13 mouse cellular contexts compared by ENCODE assay signal in the genomic region with DNA sequence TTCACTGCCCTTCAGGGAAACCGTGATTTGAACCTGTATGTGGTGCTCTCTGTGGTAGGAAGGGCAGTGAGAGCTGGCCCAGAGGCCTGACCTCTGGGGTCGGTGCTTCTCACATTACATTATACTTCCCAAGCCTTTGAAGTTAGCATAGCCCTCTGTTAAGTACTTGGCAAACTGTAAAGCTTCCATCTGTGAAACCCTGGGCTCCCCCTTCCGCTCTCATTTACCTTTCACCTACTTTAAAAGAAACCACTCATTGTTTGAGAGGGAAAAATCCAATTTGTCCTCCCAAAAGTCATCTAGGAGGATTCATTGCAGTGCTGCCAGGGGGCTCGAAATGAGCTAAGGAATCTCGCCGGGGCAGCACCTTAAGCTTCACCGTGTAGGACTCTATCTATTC. TPM values are rescaled to one million over a fixed set of nuclear protein-coding genes. Genes with fewer than 3 reads are reported as not detected.
DNase-seq lines count a peak whose midpoint lies in the region; ATAC-seq and TF ChIP-seq lines count a peak whose summit lies in the region.
"Had no signal": no experiment of that assay in that cellular context is flagged by ENCODE, and none has a peak within 500 bp of the region (broad histone marks: within the 10 kb centered on the region; RNA-seq: fewer than 3 reads in every experiment).

No protein-coding gene starts in this region.

- no peaks in the 10 kb centered on the region for H3K36me3 ChIP-seq in embryonic facial prominence, embryonic 10.5 days (replicated peaks)
- no peaks in the 10 kb centered on the region for H3K36me3 ChIP-seq in lung, embryonic 16.5 days (ENCODE audit: control insufficient read depth, insufficient read depth, low read length)
- H3K36me3 ChIP-seq: embryonic facial prominence, embryonic 15.5 days; hindbrain, embryonic 15.5 days; liver, embryonic 15.5 days had no signal

- no peak overlapping the region for H3K9ac ChIP-seq in lung, embryonic 16.5 days (ENCODE audit: low read length)
- H3K9ac ChIP-seq: embryonic facial prominence, embryonic 15.5 days; hindbrain, embryonic 15.5 days; liver, embryonic 15.5 days had no signal

- H3K4me1 ChIP-seq in embryonic facial prominence, embryonic 10.5 days = peaks cover 25% of the 10 kb centered on the region
- H3K4me1 ChIP-seq in lung, embryonic 16.5 days (replicated peaks; ENCODE audit: control insufficient read depth, insufficient read depth, low read length) = peaks cover 8% of the 10 kb centered on the region

- peak; percentile 14 for DNase-seq in kidney, postnatal 14 days
- DNase-seq in kidney, postnatal 25 days = no peak
- peak; percentile 29 for DNase-seq in brain, embryonic 14.5 days (ENCODE audit: low read depth)
- peak; percentile 75 for DNase-seq in embryonic facial prominence, embryonic 10.5 days (ENCODE audit: low spot score)
- no peak for DNase-seq in ovary, postnatal 10 days (ENCODE audit: low spot score)
- DNase-seq in frontal cortex, postnatal 25 days (ENCODE audit: low spot score in 2 of 2) = no peak
- DNase-seq: adrenal gland, postnatal 36 days; cerebellum, adult 2 months had no signal

- no peaks in the 10 kb centered on the region for H3K9me3 ChIP-seq in embryonic facial prominence, embryonic 10.5 days
- H3K9me3 ChIP-seq in lung, embryonic 16.5 days (ENCODE audit: control insufficient read depth, low read length) = no peaks in the 10 kb centered on the region
- H3K9me3 ChIP-seq: embryonic facial prominence, embryonic 15.5 days; hindbrain, embryonic 15.5 days; liver, embryonic 15.5 days had no signal

- 0 out of 2 replicates have a peak overlapping the region, but pooled peaks have one; percentile 1 for H3K4me2 ChIP-seq in lung, embryonic 16.5 days (ENCODE audit: low read depth, low read length)
- H3K4me2 ChIP-seq: embryonic facial prominence, embryonic 15.5 days; hindbrain, embryonic 15.5 days; liver, embryonic 15.5 days had no signal

- H3K27me3 ChIP-seq in embryonic facial prominence, embryonic 10.5 days (replicated peaks; ENCODE audit: low read depth, poor library complexity, severe bottlenecking) = no peaks in the 10 kb centered on the region
- H3K27me3 ChIP-seq in lung, embryonic 16.5 days (ENCODE audit: control insufficient read depth, insufficient read depth, low read depth, low read length) = no peaks in the 10 kb centered on the region
- H3K27me3 ChIP-seq: embryonic facial prominence, embryonic 15.5 days; hindbrain, embryonic 15.5 days; liver, embryonic 15.5 days had no signal

- TF ChIP-seq POLR2A in brain, embryonic 14.5 days (IDR thresholded peaks at IDR 0.05; ENCODE audit: borderline replicate concordance, extremely low read depth, insufficient read depth, insufficient read length, poor library complexity, severe bottlenecking) = no peak

- ATAC-seq in lung, embryonic 16.5 days (ENCODE audit: low read depth) = peak; percentile 84
- no peak for ATAC-seq in granulocyte monocyte progenitor cell, adult 5-6 weeks (replicated peaks; ENCODE audit: poor library complexity, severe bottlenecking)

- 16% methylated on average over 7 of the region's 7 CpGs for WGBS in embryonic facial prominence, embryonic 10.5 days
- 20% methylated on average over 7 of the region's 7 CpGs for WGBS in lung, embryonic 16.5 days

- TF ChIP-seq CTCF in brain, embryonic 14.5 days (IDR thresholded peaks at IDR 0.05; ENCODE audit: borderline replicate concordance, extremely low read depth, insufficient read depth, insufficient read length) = no peak

- no peak overlapping the region for H3K4me3 ChIP-seq in embryonic facial prominence, embryonic 10.5 days
- no peak overlapping the region for H3K4me3 ChIP-seq in lung, embryonic 16.5 days (ENCODE audit: low read length)
- H3K4me3 ChIP-seq: embryonic facial prominence, embryonic 15.5 days; hindbrain, embryonic 15.5 days; liver, embryonic 15.5 days had no signal

- H3K27ac ChIP-seq in embryonic facial prominence, embryonic 10.5 days (replicated peaks) = peak overlapping the region; percentile 75; the same call in 1 of the 2 replicates
- H3K27ac ChIP-seq in lung, embryonic 16.5 days (ENCODE audit: low read length) = peak overlapping the region; percentile 18
- H3K27ac ChIP-seq: embryonic facial prominence, embryonic 15.5 days; hindbrain, embryonic 15.5 days; liver, embryonic 15.5 days had no signal

RNA-seq across cellular contexts. Expression of a gene that starts 29.3 kb away (rescaled TPM):
- polyA plus RNA-seq in brain, embryonic 14.5 days (2012; rRNA removed) = 1.5 and 3.3 TPM in 2 replicates
- polyA plus RNA-seq in embryonic facial prominence, embryonic 10.5 days (2016; fragmentation: Nextera tagmentation; extraction: Ambion mirVana) = 4.5 and 4.6 TPM in 2 replicates
- 10.5 and 11.9 TPM in 2 replicates for polyA plus RNA-seq in lung, embryonic 16.5 days (2015; fragmentation: Nextera tagmentation; extraction: Ambion mirVana)
- 21.6 and 34.6 TPM in 2 replicates for total RNA-seq in granulocyte monocyte progenitor cell, adult 5-6 weeks (2014; fragmentation: Nextera tagmentation)
- total RNA-seq in granulocyte monocyte progenitor cell, adult 5-6 weeks (2017) = 31.1 and 35.7 TPM in 2 replicates

Comparison
In these comparisons a context has a peak if more than half of its experiments do, and no peak if none do; other contexts are left out.
1. DNase-seq: peak in kidney, postnatal 14 days (single experiment), brain, embryonic 14.5 days (single experiment) and embryonic facial prominence, embryonic 10.5 days (single experiment); none in kidney, postnatal 25 days (0 of 2), ovary, postnatal 10 days (single experiment) and frontal cortex, postnatal 25 days (0 of 2).